Mouse (Mus musculus): Measurements from ENCODE around the gene Ncbp3. TPM values are rescaled to one million over a fixed set of nuclear protein-coding genes. Genes with fewer than 3 reads are reported as not detected.

Ncbp3 gene
- polyA plus RNA-seq, 1 experiment: 7.7 TPM

DNA sequence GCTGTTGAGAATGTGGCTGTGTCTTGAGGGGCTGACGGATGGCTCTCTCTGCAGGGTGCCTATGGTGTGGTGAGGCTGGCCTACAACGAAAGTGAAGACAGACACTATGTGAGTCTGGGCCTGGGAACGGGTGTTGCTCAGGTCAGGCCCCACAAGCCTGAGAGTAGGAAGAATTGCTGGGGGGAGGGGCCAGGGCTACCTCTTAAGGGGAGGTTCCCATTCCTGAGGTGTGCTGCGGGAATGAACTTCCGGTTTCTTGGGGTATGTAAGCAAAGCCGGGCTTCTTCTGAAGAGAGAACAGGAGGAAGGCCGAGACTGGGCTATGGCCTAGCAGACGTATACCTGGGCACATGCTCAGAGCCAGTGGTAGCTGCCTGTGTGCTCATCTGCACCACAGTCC is 20.6 kb upstream of the Ncbp3 start:
- DNase-seq (ENCODE audit: extremely low spot score in 1 of 2, low spot score in 1 of 2): no peak

DNA sequence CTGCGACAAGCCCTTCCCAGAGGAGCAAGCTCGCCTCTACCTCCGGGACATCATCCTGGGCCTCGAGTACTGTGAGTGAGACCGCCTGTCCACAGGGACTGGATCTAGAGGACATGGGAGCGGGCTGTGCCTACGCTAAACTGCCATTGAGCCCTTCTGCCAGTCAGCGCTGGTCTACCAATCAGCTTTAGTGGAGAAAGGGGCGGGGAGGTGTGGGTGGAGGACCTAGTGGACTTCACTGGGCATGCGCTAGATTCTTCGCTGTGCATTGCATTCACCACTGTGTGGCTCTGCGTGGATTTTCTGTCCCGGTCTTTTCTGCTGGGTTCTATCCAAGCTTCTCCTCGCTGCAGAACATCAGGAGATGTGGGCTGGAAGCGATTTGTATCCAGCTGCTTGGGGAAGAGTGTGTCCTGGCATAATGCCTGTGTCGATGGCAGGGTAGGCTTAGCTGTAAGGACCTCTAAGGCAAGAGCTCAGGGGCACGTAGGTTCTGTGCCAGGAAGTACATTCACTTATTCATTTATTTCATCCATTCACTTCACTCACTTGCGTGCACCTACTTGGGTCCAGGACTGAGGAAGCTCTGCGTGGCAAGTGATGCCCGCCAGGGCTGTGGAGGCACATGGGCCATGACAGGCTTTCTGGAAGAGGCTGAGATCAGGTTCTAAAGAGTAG is 16.6 kb upstream of the Ncbp3 start:
- peak; percentile 93 to 96 for DNase-seq (ENCODE audit: extremely low spot score in 1 of 2, low spot score in 1 of 2)

DNA sequence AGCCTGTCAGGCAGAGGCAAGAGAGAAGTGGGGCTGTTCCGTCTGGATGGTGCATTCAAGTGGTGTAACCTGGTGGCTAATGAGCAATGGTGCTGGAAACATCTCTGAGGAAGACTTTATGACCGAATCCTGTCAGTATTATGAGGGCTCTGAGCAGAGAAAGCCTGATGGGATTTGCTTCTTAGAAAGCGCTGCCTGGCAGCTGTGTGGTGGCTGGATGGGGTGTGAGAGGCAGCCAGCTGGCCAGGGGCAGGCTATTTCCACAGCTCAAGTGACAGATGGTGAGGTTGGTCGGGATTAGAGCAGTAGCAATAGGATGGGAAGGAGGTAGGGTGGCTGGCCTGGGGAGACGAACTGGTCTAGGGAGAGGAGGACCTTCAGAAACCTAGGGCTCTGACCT is 16.0 kb upstream of the Ncbp3 start:
- DNase-seq (ENCODE audit: extremely low spot score in 1 of 2, low spot score in 1 of 2): no peak

DNA sequence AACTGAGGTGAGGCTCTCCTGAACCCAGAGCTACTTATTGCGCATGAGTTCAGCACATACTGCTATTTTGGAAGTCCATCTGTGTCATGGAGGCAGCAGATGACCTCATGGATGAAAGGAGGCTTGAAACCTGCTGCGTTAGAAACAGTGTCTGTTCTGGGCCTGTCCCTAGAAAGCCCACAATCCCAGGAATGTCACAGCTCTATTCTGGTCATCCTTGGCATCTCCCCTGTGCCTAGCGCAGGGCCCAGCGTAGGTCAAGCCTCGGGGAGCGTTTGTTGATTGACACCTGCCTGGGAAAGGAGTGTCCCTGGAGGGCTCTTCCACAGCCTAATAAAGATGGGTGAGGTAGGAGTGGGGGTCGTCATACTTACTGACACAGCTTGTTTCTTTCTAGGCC is 11.5 kb upstream of the Ncbp3 start:
- no peak for DNase-seq (ENCODE audit: extremely low spot score in 1 of 2, low spot score in 1 of 2)

DNA sequence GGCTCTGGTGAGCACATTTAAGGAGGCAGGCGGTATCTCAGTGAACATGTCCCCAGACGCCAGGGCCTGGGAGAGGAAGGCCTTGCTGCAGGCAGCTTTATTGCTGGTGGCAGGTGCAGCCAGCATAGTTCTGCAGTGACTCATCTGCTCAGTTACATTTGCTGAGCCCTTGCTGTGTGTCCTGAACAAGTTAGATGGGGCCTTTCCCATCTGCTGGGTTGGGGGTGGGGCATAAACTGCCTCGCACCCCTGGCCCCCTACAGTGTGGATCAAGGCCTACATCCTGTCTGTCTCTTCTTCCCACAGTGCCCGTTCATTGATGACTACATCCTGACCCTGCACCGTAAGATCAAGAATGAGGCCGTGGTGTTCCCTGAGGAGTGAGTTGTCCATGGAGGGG is 10.7 kb upstream of the Ncbp3 start:
- no peak for DNase-seq (ENCODE audit: extremely low spot score in 1 of 2, low spot score in 1 of 2)

DNA sequence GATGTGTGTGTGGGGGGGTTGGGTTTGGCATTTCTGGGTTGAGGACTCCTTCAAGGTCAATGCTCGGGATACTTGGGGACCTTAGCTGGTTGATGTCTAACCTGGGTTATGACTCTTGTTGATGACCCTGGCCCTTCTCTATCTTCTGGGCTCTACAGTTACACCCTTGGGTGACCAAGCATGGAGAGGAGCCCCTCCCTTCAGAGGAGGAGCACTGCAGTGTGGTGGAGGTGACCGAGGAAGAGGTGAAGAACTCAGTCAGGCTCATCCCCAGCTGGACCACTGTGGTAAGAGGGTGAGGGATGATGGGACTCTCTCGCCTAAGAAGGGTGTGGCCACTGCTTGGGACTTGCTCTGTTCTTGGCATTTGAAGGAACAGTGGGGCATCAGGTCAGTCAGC is 9.9 kb upstream of the Ncbp3 start:
- DNase-seq (ENCODE audit: extremely low spot score in 1 of 2, low spot score in 1 of 2): no peak

DNA sequence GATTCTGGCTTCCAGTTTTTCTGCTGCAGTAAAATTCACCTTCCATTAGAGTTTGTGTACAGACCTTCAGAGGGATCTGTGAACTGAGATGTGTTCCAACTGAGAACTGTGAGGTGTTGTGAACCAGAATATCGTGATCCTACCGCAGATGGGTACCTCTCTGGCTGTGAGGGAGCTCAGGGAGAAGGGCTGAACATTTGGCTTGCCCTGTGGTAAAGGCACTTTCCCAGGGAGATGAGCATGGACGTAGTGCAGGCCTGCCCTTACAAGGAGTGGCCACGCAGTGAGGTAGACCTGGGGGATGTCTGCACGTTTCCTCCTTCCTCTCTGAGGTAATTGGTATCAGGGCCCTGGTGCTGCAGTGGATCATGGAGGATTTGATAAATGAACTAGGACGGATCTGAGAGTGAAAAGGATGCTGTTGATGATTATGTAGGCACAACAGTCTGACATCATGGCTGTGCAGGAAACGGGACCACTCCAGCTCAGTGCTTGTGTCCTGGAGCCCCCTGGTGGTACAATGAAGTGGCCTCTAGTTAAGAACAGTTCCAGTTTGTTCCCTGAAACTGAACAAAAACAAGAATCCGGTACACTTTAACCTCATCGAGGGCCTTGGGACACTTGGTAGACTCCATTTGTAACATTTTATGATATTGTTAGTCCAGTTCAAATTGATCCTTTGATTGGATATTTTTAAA is 8.3 kb upstream of the Ncbp3 start:
- peak in 1 of 2 experiments; percentile 77 for DNase-seq (ENCODE audit: extremely low spot score in 1 of 2, low spot score in 1 of 2)

DNA sequence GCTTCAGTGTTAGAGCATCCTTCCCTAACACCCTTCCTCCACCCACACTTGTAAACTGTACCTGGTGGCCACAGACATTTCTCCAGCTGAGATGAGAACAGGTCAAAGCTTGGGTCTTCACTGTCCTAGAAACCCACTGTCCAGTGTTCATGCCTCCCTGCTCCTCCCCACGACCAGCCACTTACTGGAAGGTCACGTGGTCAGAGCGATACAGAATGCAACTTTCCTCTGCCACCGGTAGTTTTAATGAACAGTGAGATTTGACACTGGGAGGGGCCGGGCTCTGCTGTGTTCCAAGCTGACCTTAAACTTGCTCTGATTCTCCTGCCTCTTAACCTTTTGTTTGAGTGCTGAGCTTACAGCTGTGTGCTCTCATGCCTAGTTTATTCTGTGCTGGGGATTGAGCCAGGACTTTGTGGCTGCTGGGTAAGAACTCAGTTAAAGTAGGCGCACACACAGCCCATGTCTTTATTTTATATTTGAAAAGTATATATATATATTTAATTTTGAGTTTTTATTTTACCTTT is 3.3 kb upstream of the Ncbp3 start:
- DNase-seq (ENCODE audit: extremely low spot score in 1 of 2, low spot score in 1 of 2): no peak

DNA sequence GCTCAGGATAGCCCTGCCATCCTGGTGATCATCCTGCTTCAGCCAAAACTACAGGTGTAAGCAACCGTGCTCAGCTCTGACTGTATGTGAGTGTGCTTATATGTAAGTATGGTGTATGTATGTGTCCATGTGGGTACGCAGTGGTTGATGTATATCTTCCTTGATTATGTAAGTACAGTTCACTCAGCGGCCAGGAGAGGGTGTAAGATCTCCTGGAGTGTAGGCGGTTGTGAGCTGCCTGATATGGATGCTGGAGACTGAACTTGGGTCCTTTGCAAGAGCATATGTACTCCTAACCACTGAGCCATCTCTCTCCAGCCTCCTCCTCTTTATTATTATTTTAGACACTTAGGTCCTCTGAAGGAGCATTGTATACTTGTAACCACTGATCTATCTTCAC is 2.8 kb upstream of the Ncbp3 start:
- DNase-seq (ENCODE audit: extremely low spot score in 1 of 2, low spot score in 1 of 2): no peak

DNA sequence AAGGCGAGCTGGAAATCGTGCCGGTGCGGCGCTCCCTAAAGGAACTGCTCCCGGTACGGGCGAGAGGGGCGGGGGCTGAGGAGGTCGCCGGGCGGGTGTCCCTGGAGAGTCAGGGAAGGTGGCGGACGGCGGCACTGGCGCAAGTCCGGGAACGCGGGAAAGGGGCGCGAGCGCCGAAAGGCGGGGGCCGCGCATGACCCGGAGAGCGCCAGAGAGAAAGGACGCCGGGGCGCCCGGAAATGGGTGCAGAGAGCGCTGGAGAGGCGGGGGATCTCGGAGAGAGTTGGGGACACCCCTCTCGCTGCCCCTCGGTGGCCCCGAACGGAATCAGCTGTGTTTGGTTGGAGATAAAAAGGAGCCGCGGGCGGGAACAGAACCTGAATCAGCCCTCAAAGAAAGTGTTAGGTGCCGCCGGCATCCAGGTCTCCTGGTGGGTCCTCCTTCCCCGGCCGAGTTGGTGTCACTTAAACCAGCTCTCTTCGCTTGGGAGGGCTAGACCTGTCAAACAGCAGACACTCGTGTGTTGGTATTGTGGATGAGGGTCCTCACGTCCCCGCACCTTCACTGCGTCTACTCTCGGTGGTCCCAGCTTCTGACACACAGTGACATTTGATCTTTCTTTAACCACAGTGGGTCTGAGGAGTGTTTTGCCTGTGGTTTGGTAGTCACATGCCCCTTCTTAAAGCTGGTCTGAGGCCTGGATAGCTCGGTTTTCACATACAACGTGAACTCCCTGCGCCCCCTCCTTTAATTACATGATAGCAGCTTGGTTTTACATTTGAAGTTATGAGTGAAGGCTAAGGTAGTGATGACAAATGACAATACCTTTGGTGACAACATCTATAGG is 670 bp downstream of the Ncbp3 start:
- no peak for DNase-seq (ENCODE audit: extremely low spot score in 1 of 2, low spot score in 1 of 2)

DNA sequence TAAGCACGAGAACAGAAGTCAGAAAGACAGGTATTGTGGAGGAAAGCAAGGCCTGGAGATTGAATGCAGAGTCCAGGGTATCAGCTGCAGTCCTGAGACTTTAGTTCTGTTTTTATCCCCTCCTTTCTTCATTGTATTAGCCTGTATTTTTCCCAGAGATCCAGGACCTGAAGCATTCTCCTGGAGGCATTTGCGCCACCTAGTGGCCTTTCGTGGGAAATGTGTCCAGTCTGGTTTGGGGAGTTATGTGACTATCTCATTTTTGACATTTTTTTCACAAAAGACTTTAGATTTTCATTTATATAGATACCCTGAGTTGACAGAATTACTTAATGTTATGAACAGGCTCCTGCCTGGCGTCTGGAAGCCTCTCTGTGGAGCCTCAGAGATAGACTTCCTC is 1.8 kb downstream of the Ncbp3 start:
- peak in 1 of 2 experiments; percentile 88 for DNase-seq (ENCODE audit: extremely low spot score in 1 of 2, low spot score in 1 of 2)

DNA sequence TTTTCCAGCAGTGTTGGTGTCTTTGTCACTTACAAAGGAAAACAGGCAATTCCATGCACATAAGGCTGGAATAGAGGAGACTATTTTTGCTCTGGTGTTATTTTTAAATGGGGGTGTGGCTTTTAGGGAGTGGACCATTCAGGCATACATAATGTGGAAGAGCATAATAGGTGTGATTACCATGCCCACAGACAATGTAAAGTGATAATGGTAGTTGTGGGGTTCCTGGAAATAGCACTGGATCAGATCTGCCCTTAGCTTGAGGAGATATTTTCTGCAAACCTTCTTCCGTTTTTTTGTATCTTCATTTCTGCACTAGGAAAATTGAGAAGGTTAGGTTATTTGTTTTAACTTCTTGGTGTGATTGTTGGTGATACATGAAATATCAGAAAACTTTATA is 5.2 kb downstream of the Ncbp3 start:
- DNase-seq (ENCODE audit: extremely low spot score in 1 of 2, low spot score in 1 of 2): no peak

DNA sequence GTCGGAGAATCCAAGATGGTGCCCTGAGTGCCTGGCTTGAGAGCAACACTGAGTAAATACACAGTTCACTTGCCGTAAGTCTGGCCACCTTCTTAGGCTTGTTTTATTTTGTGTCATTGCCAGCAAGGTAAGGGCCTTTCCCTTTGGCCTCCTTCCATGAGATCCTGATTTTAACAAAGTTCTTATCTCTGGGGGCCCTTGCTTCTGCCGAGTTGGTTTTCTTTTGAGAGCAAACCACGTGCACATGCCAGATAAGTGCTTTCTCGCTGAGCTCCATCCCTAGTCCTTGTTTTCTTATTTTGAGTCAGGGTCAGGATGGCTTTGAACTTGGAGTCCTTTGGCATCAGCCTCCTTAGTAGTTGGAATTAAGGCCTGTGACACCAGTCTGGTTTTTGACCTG is 10.1 kb downstream of the Ncbp3 start:
- DNase-seq (ENCODE audit: extremely low spot score in 1 of 2, low spot score in 1 of 2): no peak

DNA sequence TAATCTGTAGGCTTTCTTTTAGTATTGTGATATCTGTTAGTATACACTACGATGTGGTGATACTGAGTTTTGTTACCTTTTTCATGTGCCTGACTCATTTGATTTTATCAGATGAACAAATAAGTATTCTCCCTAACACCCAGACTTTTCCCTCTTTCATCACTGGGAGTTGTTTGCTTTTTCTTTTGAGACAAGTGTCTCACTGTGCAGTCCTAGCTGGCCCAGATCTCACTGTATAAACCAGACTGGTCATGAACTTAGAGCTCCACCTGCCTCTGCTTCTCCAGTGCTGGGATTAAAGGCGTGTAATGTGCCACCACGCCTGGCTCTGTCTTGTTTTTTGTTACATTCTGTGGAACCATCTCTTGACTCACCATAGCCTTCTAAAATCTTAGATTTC is 12.0 kb downstream of the Ncbp3 start:
- DNase-seq (ENCODE audit: extremely low spot score in 1 of 2, low spot score in 1 of 2): no peak

DNA sequence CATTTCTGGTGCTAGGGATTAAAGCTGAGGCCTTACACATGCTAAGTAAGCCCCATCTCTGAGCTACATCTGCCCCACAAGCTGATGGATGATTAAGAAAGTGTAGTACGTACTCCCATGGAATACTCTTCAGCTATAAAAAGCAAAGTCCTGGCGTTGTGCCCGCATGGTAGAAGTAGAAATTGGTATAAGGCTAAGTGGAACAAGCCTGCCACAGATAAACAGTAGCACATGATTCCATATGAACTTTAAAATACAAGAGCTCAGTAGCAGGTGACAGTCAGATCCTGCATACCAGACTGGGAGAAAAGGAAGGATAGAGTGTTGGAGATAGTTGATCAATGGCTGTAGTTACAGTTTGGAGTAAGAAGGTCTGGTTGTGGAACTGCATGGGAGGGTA is 13.8 kb downstream of the Ncbp3 start:
- no peak for DNase-seq (ENCODE audit: extremely low spot score in 1 of 2, low spot score in 1 of 2)

DNA sequence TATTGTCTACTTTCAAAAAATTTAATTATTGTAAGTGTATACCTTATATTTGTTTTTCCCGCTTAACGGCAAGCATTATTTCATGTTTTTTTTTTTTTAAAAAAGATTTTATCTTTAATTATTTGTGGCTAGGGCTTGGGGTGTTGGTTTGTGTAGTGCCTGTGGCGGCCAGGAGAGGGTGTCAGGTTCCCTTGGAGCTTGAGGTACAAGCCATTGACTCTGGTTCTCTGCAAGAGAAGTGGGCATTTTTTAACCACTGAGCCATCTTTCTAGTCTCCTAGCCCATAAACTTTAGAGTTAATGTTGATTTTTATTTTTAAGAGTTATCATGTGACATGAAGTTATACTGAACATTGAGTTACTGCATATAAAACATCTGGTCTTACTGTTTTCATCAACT is 24.3 kb downstream of the Ncbp3 start:
- DNase-seq (ENCODE audit: extremely low spot score in 1 of 2, low spot score in 1 of 2): peak in 1 of 2 experiments; percentile 65

DNA sequence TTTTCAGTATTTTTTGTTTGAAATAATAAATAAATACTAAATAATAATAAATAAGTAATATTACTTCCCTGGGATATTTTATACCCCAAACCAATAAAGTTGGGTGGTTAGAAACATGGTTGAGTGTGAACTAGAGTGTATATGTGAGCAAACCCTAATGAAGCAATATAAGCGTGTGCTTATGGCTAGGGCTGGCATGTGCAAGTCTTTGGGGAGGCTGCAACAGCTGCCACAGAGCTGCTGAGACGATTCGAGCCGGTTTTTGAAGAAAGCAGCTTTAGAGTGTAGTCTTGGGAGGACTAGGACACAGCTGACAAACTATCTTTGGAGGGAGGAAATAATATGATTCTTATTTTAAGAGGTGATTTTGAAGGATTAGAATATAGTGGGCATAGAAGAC is 28.7 kb downstream of the Ncbp3 start:
- DNase-seq (ENCODE audit: extremely low spot score in 1 of 2, low spot score in 1 of 2): no peak

DNA sequence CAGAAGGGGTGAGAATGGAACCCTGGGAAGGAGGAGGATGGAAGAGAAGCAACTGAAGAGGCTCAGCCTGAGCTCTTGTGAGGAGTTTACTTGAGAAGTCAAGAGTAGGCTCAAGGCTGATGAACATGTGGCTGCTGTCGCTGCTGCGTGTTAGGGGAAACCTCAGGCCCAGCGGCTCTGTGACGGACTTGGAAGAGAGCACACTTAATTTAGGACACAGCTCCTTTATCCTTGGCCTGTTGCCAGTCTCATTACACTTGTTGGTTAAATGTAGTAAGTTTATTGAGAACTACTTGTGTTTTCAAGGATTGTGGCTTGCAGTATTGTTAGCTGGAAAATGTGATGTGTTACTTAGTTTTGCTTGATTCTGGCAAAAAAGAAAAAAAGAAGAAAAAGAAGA is 29.1 kb downstream of the Ncbp3 start:
- no peak for DNase-seq (ENCODE audit: extremely low spot score in 1 of 2, low spot score in 1 of 2)

DNA sequence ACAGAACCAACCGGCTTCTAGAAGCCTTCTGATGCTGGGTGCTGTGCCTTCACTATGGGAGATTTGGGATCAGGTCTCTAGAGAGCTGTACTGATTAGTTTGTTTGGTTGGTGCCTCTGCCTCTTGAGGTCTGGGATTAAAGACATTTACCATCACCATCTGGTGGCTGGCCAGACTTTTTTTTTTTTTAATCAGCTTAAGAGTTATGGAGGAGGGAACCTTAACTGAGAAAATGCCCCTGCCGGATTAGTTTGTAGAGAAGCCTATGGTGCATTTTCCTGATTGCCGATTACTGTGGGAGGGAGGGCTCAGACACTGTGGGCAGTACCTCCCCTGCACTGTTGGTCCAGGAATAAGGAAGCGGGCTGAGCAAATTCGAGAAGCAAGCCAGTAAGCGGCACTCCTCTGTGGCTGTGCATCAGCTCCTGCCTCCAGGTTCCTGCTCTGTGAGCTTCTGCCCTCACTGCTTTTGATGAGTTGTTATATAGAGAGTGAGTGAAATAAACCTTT is 29.7 kb downstream of the Ncbp3 start:
- DNase-seq (ENCODE audit: extremely low spot score in 1 of 2, low spot score in 1 of 2): no peak

DNA sequence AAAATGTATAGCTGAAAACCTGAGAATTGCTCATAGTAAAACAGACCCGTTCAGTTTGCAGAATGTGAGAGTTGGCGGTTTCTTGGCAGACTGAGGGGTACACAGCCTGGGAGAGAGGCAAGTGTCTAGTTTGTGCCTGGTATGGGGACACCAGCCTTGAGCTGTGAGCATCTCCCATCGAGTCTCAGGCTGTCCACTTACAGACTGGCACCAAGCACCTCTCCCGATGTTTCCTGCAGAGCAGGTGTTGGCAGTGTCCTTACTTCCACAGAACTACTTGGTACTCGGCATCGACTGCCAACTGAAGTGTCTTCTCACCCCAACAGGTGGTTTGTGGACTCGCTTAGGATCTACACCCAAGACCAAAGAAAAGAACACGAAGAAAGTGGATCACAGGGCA is 31.0 kb downstream of the Ncbp3 start:
- DNase-seq (ENCODE audit: extremely low spot score in 1 of 2, low spot score in 1 of 2): no peak

DNA sequence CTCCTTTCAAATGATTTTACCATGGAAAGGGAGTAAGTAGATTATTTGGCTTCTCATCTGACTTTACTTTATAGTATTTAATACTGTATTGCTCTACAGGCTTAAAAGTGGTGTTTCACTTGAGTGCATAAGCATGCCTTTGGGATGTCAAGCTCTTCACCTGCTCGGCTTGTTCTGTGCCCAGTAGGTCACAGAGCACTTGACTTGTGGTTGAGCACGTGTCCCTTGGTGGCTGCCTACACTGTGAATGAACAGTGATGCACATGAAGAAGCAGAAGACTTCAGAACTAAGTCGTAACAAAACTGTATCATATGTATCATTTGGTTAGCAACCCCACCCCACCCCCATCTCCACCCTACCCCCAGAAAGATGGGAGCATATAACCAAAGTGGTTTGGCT is 32.7 kb downstream of the Ncbp3 start:
- DNase-seq (ENCODE audit: extremely low spot score in 1 of 2, low spot score in 1 of 2): no peak

Data from frontal cortex, adult 2 months (tissue).